Mouse (Mus musculus) layer of hippocampus, postnatal 10 days (tissue): ENCODE measurements around the gene Lrfn4. TPM values are rescaled to one million over a fixed set of nuclear protein-coding genes. Genes with fewer than 3 reads are reported as not detected.

Source experiments
- DNase-seq, 2 experiments: peaks; one replicate each; pipeline ENCODE4 v3.0.0; 2021; ENCODE audit warnings: low spot score in 2 of 2
- long read RNA-seq: library from polyadenylated mRNA; stranded (forward); transcript quantifications from one replicate; pipeline ENCODE4 v2.0.0, GENCODE M21; 2023
- total RNA-seq, 2 experiments: library from RNA; stranded (reverse); gene quantifications; 2 replicates each; pipeline ENCODE4 v1.2.3; 2021

Gene Lrfn4
- total RNA-seq = 10 to 100 TPM; 67.0 to 67.3 TPM
- long read RNA-seq, transcript Lrfn4-202 (3 exons, 2,918 nt) = major isoform, 27 of 105 reads
- long read RNA-seq, transcript Lrfn4-201 (2 exons, 3,194 nt) = minor isoform, 9 of 105 reads
- long read RNA-seq, partial matches to known transcripts = 0 of 105 reads
- long read RNA-seq, other reads (novel, unspliced or antisense) = 69 of 105 reads

DNA sequence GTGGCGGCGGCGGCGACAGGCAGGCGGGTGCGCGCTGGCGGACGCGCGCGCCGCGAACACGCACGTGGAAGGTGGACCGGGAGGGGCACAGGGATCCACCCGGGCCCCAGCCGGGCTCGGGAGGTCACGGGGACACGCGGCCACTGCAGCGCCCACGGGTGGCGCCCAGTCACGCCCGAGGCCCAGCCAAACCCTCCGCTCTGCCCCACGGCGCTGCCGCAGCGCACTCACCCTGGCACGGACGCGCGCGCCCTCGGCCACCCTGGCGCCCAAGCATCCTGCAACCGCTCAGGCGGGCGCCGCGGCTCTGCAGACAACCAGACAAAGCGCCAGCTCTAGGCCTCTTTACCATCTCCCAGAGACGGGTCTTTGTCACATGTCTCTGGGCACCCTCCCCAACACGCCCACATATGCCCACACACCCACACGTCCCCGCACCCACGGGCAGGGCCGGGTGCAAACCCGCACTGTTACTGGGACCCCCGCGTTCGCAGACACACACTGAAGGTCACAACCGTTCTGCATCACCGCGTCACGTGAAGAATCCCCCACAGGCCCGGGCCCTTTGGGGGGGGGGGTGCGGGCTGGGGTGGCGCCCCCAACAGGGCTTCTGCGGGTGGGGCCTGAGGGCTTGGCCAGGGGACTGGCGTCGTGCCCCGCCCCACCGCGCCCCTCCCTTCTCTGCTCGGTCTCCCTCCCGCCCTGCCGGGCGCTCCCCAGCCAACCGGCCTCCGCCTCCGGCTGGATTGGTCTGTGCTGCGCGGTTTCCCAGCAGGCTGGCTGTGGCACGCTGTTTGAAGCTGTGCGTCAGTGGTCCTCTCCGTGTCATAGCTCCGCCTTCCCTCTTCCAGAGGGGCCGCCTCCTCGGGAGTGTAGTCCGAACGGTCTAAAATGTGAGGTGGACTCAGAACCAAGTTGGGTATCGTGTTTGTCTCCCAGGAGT lies at the start of gene Lrfn4:
Gene Lrfn4, minus strand, starts transcription at position 517 of the 943 bp plus-strand sequence.
- DNase-seq = peak; percentile 83 to 90

DNA sequence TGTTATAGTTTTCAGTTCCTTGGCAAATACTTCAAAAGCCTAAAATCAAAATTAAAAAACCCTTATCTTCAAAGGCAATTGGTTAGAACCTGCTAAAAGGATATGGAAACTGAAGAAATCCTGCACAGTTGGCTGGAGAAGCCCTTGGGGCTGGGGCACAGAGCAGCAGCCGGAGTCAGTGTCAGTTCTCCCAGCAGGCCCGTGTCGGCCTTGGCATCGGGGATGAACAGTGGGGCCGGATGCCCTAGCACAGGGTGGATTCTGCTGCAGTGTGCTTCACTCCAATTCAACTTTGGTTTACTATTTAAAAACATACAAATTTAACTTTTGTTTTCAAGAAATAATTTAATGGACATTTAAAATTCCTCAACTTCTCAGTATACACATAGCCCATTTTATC lies 42.7 kb upstream of the Lrfn4 start:
- no peak for DNase-seq

DNA sequence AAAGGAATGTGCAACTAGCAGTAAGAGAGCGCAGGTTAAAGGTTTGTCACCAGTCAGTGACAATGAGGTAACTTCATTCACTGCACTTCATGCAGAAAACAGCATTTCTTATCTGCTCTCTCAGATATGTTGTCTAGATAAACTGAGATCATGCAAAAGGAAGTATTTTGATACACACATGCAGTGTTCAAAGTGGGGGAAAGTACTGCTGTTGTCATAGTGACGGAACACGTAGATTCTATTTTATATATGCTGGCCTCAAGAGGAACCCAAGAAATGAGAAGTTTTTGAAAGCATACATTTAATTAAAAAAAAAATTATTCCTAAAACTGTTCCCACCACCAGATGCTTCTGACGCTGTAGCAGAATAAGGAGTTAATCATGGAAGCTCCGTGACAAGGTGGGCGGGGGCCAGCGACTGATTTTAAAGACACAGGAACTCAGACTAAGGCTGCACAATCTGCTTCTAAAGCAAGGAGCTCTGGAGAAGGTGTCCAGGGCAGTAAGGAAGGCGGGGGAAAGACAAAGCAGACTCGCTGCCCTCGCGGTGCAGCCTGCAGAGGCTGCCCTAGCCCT lies 31.5 kb upstream of the Lrfn4 start:
- peak in 1 of 2 experiments; percentile 14 for DNase-seq

DNA sequence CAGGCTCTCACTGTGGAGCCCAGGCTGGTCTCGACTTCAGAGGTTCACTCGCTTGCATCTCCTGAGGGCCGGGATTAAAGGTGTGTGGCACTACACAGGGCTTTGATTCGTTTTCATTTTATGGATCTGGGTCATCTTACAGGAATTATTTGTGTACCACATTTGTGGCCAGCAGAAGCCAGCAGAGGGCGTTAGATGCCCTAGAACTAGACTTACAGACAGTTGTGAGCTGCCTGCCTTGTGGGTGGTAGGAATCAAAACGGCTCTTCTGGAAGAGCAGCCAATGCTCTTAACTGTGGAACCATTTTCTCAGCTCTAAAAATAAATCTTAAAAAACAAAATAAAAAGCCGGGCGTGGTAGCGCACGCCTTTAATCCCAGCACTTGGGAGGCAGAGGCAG lies 28.8 kb upstream of the Lrfn4 start:
- peak; percentile 66 to 68 for DNase-seq

DNA sequence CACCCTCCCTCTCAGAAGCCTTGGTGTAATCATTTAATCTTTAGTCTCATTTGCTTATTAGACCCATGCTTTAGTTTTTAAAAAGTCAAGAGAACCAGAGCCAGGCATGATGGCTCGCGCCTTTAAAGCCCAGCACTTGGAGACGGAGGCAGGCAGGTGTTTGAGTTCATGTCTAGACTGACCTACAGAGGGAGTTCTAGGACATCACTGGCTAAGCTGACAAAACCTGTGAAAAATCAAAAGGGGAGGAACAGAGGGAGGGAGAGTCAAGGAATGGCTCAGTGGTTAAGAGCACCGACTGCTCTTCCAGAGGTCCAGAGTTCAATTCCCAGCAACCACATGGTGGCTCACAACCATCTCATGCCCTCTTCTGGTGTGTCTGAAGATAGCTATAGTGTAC lies 20.5 kb upstream of the Lrfn4 start:
- DNase-seq = no peak

DNA sequence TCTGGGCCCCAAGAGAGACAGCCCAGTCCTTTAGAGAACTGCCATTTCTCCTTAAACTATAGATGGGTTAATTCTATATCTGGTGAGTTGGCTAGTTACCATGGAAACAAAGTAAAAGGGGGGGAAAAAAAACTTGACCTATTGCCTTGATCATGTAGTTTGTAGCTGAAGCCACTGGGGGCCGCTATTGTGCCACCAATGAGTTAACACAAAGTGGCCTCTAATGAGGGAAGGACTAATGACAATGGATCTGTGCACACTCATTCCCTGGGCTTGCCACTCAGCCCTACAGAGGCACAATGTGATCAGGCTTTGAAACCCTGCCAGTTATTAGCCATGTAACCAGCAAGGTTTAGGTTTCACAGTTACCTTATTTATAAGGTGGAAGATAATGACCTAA lies 13.4 kb upstream of the Lrfn4 start:
- DNase-seq = peak; percentile 83 to 84

DNA sequence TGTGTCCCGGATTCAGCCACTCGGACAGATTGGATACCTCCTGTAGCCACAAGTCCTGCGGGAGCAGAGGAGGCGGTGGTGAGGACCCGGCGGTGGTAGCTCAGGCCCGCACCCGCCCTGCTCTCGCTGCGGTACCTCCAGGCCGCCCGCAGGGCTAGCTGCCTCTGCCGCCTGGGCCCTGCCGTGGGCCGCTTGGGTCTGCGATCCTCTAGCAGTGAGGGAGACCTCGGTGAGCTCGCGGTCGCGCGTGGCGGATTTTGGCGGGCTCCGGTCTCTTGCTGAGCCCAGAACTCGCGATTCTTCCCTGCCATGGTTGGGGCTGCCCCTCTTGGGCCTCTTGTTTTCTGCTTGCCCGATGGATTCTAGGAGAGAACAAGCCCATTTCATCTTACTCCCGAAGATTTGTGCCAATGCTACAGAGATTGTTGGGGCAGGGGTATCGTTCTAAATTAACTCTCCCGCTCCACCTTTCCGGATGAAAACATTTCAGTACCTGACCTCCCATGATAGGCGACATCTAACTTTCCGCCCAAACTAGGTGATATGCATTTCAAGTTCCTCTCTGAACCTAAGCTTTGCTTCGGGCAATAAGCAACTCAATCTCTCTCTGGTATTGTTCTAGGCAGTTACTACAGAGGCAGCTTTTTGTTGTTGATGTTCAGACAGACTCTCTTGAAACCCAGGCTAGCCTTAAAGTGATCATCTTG lies 10.5 kb upstream of the Lrfn4 start:
- DNase-seq = no peak

DNA sequence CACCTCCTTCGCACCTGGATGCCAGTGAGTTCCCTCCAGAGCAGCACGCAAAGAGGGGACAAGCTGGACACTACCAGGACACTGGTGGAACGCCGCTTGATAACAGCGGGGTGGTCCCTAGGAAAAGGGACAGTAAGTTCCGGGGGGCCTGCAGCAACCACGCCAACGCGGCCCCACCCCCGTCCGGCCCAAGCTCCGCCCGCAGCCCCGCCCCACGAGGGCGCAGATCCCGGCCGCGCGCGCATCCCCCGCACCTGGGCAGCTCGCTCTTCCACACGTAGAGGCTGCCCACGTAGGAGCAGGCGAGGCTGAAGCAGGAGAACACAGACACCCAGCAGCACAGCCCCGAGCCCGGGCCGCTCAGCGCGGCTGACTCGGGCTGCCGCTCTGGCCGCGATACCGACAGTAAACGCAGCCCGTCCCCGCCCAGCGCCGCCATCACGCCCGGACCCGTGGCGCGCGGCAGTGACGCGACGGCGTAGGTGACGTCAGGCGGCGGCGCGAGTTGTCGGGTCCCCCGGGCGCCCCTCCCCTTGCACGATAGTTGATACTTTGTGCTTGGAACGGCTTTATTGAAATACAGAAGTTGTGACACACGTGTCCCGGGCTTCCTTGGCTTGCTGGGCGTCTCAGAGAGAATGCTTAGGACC lies 9.8 kb upstream of the Lrfn4 start, which contains the start of gene Rce1:
Gene Rce1, minus strand, starts transcription at position 463 of the 650 bp plus-strand sequence.
- peak; percentile 90 to 94 for DNase-seq

DNA sequence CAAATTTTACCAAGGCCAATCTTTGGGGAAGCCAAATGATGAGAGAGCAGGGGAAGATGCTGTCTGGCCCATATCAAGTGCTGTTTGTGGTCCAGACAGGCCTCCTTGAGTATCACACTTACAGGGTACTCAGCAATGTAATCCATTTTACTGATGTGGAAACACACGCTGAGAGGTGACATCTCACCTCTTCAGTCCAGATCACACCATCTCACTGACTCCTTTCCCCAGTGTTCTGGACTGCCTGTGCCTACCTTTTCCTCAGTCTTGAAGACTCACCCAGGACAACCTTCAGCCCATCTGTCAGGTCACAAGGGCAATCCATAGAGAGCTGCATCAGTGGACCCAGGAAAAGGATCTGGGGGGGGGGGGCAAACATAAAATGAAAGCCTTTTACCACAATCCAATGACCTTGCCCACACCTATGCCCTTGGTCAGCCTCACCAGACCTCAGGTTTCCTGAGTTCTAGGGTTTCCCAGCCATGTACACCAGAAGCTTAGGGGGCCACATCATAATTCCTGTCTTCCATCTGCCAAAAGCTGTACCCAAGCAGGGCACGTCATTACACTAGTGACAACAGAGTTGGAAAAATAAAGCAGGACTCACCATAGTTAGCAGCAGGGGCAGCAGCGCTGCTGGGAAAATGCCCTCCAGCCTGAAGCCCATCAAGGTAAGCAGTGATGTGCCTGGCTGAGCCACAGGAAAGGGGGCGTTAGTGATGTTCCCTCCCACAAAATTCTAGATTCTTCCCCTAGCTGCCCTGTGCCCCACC lies 9.1 kb upstream of the Lrfn4 start:
- DNase-seq = no peak

DNA sequence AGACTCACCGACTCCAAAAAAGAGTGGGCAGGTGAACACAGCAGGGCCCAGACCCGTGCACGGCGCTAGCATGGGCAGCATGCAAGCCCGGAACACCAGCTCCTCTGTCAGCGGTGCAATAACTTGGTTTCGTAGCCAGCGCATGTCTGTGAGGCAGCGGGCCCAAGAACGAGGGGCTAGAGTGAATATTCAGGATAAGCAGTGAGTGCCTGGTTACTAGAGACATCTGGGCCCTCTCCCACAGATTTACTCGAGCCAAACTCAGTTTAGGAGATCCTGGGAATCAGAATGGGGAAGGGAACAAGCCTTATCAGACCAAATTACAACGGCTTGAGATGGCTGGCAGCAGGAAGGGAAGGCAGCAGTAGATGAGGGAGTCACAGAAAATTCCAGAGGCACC lies 8.5 kb upstream of the Lrfn4 start:
- DNase-seq = peak in 1 of 2 experiments; percentile 15

DNA sequence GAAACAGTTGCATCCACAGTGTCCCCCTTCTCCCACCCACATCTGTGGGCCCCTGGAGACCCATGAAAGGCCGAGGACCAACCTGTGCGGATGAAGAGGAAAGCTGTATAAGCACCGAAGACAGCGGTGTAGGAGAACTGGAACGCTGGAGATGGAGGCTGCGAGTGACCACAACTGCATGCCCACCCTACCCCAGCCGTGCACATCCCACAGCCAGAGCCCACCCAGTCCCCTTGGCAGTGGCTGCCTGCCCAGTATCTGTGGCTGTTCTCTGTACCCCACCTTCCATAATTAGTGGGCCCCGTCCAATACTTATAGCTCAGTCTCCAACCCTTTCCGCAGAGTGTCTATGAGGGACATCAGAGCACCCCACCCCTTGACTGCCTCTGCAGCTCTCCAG lies 8.0 kb upstream of the Lrfn4 start:
- DNase-seq = no peak

DNA sequence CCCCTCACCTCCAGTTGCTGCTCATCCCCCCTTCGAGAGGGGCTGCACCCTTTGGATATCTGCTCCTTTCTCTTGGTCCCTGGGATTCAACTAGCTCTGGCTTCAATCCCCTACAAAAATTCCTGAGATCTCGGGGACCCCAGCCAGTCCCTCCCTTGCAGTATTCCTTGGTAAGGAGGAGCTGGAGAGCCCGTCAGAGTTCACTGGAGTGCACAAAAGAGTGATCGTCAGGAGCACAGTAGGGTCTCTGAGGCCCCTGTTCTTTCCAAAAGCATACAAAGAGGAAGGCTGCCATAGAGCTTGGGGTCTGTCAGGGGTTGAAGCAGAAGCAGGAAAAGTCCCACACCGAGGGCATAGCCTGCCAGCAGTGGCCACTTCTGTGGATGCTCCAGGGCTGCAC lies 7.3 kb upstream of the Lrfn4 start:
- DNase-seq = no peak

DNA sequence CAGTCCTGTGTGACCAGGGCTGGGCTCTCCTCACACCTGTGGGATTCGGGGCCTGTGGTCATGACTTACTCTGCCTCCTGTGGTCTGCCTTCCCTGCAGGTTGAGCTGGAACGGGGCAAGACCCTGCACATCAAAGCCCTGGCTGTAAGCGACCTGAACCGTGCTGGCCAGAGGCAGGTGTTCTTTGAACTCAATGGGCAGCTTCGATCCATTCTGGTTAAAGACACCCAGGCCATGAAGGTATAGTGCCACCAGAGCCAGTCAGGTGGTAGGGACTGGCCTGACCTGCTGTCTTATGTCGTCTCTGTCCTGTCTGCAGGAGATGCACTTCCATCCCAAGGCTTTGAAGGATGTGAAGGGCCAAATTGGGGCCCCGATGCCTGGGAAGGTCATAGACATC lies 5.3 kb upstream of the Lrfn4 start:
- DNase-seq = no peak

DNA sequence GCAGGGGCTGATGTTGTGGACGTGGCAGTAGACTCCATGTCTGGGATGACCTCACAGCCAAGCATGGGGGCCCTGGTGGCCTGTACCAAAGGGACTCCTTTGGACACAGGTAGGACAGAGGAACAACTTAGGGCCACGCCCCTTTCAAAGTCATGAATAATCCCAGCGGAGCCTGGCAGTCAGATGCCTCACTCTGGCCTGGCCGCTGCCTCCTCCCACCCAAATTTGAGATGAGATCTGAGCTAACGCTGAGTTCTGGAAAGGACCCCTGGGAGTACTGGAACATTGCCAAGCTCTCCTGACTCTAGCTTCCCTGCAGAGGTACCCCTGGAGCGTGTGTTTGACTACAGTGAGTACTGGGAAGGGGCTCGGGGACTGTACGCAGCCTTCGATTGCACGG lies 4.0 kb upstream of the Lrfn4 start:
- no peak for DNase-seq

DNA sequence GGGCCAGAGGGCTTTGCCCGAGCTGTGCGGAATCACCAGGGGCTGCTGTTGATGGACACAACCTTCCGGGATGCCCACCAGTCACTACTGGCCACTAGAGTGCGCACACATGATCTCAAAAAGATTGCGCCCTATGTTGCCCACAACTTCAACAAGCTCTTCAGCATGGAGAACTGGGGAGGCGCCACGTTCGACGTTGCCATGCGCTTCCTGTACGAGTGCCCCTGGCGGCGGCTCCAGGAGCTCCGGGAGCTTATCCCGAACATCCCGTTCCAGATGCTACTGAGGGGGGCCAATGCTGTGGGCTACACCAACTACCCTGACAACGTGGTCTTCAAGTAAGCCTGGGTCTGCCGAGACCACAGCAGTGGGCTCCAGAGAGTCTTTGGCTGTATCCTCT lies 2.7 kb upstream of the Lrfn4 start:
- peak in 1 of 2 experiments; percentile 52 for DNase-seq

DNA sequence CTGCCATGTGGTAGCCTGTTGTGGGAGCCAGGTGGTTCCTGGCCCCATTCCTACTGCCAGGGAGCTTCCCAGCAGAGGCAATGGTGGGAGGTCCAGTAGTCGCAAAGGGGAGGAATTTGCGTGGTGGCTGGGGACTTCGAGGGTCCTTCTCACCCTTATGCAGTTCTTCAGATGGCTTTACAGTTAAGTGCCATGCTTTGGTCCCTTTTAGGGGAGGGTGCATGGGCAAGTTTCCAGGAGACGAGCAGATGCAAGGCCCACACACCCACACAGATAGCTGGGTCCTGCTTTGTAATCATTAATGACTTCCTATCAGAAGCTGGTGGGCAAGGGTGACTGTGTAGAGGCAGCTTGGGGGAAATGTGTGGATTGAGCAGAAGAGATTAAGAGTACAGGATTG lies 1.1 kb upstream of the Lrfn4 start:
- DNase-seq = no peak

DNA sequence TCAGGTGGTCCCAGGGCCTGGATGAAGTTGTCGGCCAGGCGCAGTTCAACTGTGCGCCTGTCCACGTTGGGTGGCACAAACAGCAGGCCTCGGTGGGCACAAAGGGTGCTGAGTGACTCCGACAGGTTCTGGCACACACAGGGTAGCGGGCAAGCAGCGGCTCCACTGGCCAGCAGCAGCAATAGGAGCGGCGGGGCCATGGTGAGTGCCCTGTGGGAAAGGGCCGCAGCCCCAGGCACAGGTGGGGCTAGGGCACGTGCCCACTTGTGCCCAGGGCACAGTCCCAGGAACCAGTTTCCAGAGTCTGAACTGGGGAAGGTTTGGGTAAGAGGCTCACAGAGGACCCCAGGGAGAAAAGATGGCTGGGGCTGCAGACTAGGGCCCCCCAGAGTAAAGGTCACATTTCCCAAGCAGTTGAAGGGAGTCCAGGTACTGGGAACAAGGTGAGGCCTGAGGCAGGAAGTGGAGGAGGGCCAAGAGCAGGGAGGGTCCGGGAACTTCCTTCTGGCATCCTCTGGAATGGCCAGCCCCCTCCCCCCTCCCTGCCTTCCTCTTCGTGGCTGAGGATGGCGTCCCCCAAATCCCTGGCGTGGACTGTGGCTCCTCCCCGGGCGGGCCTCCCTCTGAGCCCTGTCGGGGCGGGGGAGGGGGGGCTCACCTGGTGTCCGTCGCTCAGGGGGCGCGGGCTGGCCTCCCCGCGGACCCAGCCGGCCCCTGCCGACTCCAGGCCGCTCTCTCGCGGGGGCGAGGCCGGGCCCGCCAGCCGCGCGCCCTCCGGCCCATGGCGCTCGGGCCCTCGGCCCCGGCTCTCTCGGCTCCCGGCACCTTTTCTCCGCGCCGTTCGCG lies 939 bp downstream of the Lrfn4 start:
- peak in 1 of 2 experiments; percentile 55 for DNase-seq

DNA sequence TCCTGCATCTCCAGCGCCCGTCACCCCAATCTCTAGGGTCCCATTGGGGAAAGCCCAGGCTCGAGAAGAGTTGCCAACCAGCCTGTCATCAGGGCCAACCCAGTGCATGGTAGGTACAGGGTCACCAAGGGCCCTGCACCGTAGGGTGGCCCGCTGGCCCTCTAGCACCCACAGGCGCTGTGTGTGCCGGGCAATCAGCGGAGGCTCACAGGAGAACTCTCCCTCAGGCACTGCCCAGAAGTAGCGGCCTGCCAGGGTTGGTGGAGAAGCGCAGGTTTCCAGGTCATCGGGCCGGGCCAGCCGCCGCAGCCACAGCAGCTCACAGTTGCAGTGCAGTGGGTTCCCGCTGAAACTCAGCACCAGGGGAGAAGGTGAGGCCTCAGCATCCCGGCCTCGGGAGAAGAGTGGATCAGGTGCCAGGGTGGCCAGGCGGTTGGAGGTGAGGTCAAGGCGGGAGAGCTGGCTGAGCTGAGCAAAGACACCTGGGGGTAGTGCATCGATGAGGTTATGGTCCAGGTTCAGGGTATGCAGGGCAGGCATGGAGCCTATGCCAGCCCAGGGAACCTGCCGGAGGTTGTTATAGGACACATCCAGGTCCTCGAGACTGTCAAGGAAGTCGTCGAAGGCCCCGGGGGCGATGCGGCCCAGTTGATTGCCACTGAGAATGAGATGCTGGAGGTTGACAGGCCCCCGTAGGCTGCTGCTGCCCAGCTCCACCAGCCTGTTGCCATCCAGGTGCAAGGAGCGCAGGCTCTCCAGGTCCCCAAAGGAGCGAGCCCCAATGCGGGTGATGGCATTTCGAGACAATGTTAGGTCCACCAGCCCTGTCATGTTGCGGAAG lies 1.8 kb downstream of the Lrfn4 start:
- no peak for DNase-seq
